Mouse (Mus musculus): Measurements from ENCODE around the gene Pde1a. TPM values are rescaled to one million over a fixed set of nuclear protein-coding genes. Genes with fewer than 3 reads are reported as not detected.

Gene Pde1a
- polyA plus RNA-seq, 1 experiment from 2014 or later = 10.7 TPM

- Histone ChIP-seq H3K36me3 (no peaks in the 10 kb centered on the region), H3K9ac (no peak overlapping the region), H3K9me3 (replicated peaks) (no peaks in the 10 kb centered on the region), H3K27ac (no peak overlapping the region), H3K4me2 (no peak overlapping the region), H3K27me3 (replicated peaks) (no peaks in the 10 kb centered on the region), H3K4me1 (no peaks in the 10 kb centered on the region), H3K4me3 (peak overlapping the region; percentile 23)
- 62% methylated on average over 5 of the region's 5 CpGs for WGBS (ENCODE audit: insufficient replicate concordance)
- ATAC-seq = no peak
These were observed 91.3 kb downstream of the Pde1a start for GRCm38 (mm10) chr2:80037971-80038370.

GRCm38 (mm10) chr2:80029051-80029450 is 100.2 kb downstream of the Pde1a start:
- Histone ChIP-seq H3K9ac (no peak overlapping the region), H3K36me3 (no peaks in the 10 kb centered on the region), H3K9me3 (replicated peaks) (no peaks in the 10 kb centered on the region), H3K27me3 (replicated peaks) (no peaks in the 10 kb centered on the region), H3K4me2 (no peak overlapping the region), H3K27ac (no peak overlapping the region), H3K4me3 (no peak overlapping the region), H3K4me1 (no peaks in the 10 kb centered on the region)
- WGBS (ENCODE audit: insufficient replicate concordance) = 61% methylated on average over 2 of the region's 2 CpGs
- ATAC-seq = no peak

GRCm38 (mm10) chr2:80026053-80026452 is 103.2 kb downstream of the Pde1a start:
- H3K36me3 ChIP-seq = no peaks in the 10 kb centered on the region
- no peaks in the 10 kb centered on the region for H3K9me3 ChIP-seq (replicated peaks)
- no peaks in the 10 kb centered on the region for H3K4me1 ChIP-seq
- H3K4me2 ChIP-seq = no peak overlapping the region
- no peaks in the 10 kb centered on the region for H3K27me3 ChIP-seq (replicated peaks)
- H3K4me3 ChIP-seq = no peak overlapping the region
- H3K27ac ChIP-seq = no peak overlapping the region
- ATAC-seq = no peak
- no peak overlapping the region for H3K9ac ChIP-seq
- 70% methylated on average over 1 of the region's 1 CpGs for WGBS (ENCODE audit: insufficient replicate concordance)

DNA sequence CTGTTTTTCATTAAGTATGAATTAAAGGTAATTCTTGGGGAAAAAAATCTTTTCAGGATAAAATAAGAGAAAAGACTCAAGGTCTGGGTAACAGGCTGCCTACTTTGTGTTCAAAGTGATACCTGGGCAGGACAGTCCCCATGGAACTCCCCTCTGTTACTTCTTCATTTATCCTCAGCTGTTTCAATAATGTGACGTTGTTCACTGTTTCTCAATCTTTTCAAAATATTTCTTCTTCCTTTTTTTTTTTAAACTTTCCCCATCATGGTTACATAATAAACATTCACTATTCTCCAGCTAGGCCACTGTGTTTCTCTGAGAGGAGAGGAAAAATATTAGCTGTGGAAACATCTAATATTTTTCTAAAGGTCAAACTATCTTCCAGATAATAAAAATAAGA is 103.7 kb downstream of the Pde1a start:
- H3K9me3 ChIP-seq (replicated peaks) = no peaks in the 10 kb centered on the region
- H3K9ac ChIP-seq = no peak overlapping the region
- no peaks in the 10 kb centered on the region for H3K36me3 ChIP-seq
- no peaks in the 10 kb centered on the region for H3K4me1 ChIP-seq
- H3K4me3 ChIP-seq = no peak overlapping the region
- WGBS (ENCODE audit: insufficient replicate concordance) = 69% methylated on average over 1 of the region's 1 CpGs
- H3K27ac ChIP-seq = no peak overlapping the region
- no peak overlapping the region for H3K4me2 ChIP-seq
- H3K27me3 ChIP-seq (replicated peaks) = no peaks in the 10 kb centered on the region
- ATAC-seq = no peak

GRCm38 (mm10) chr2:80025038-80025437 is 104.2 kb downstream of the Pde1a start:
- no peaks in the 10 kb centered on the region for H3K4me1 ChIP-seq
- no peak overlapping the region for H3K4me2 ChIP-seq
- no peaks in the 10 kb centered on the region for H3K9me3 ChIP-seq (replicated peaks)
- 38% methylated on average over 1 of the region's 1 CpGs for WGBS (ENCODE audit: insufficient replicate concordance)
- no peak overlapping the region for H3K27ac ChIP-seq
- ATAC-seq = no peak
- H3K27me3 ChIP-seq (replicated peaks) = no peaks in the 10 kb centered on the region
- no peaks in the 10 kb centered on the region for H3K36me3 ChIP-seq
- H3K4me3 ChIP-seq = no peak overlapping the region
- H3K9ac ChIP-seq = no peak overlapping the region

- H3K9me3 ChIP-seq (replicated peaks) = no peaks in the 10 kb centered on the region
- 71% methylated on average over 3 of the region's 3 CpGs for WGBS (ENCODE audit: insufficient replicate concordance)
- H3K36me3 ChIP-seq = no peaks in the 10 kb centered on the region
- no peak for ATAC-seq
- H3K4me2 ChIP-seq = no peak overlapping the region
- no peaks in the 10 kb centered on the region for H3K27me3 ChIP-seq (replicated peaks)
- no peak overlapping the region for H3K4me3 ChIP-seq
- no peaks in the 10 kb centered on the region for H3K4me1 ChIP-seq
- no peak overlapping the region for H3K27ac ChIP-seq
- H3K9ac ChIP-seq = no peak overlapping the region
These were observed 115.1 kb downstream of the Pde1a start for GRCm38 (mm10) chr2:80014161-80014560.

DNA sequence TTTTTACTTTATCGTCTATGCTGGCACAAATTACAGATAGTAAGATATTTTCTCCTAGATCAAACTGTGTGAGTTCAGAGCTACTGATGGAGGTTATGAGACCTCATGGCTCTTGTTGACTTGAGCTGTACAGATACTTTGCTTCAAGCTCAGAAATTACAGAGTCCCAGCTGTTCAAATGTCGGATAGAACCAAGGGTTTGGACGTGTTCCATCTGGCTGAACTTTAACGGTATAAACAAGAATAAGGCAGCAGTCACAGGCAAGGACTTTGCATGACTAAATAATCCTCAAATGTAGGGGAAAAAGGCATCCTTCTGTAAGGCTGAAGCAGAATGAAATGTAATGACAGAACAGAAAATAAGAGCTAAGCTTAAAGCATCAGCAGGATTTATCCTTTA is 116.2 kb downstream of the Pde1a start:
- no peak for ATAC-seq
- H3K9me3 ChIP-seq (replicated peaks) = no peaks in the 10 kb centered on the region
- H3K36me3 ChIP-seq = no peaks in the 10 kb centered on the region
- H3K4me3 ChIP-seq = no peak overlapping the region
- no peak overlapping the region for H3K27ac ChIP-seq
- no peaks in the 10 kb centered on the region for H3K4me1 ChIP-seq
- WGBS (ENCODE audit: insufficient replicate concordance) = 64% methylated on average over 4 of the region's 4 CpGs
- no peak overlapping the region for H3K9ac ChIP-seq
- no peaks in the 10 kb centered on the region for H3K27me3 ChIP-seq (replicated peaks)
- H3K4me2 ChIP-seq = no peak overlapping the region

- Histone ChIP-seq H3K27ac (no peak overlapping the region), H3K9ac (no peak overlapping the region), H3K4me3 (no peak overlapping the region), H3K4me2 (no peak overlapping the region), H3K4me1 (no peaks in the 10 kb centered on the region), H3K9me3 (replicated peaks) (no peaks in the 10 kb centered on the region), H3K36me3 (no peaks in the 10 kb centered on the region), H3K27me3 (replicated peaks) (no peaks in the 10 kb centered on the region)
- no peak for ATAC-seq
- WGBS (ENCODE audit: insufficient replicate concordance) = 63% methylated on average over 3 of the region's 3 CpGs
These were observed 130.1 kb downstream of the Pde1a start for GRCm38 (mm10) chr2:79999168-79999567.

DNA sequence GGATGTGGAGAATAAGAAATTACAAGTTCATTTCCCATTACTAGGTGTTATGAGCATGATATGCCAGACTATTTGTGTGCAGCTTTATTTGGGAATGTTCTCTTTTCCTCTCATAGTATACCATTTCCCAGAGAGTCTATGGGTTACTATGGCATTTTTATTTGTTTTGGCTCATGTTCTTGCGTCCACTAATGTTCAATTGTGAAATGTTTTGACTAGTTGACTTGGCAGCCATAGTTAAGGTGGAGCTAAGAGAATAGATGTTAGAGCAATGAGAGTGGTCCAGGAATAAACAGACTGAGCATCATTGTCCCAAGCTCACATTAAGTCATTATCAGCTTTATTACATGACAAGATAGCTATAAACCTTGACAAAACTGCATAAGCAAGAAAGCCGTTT is 130.8 kb downstream of the Pde1a start:
- H3K4me2 ChIP-seq = no peak overlapping the region
- H3K9me3 ChIP-seq (replicated peaks) = no peaks in the 10 kb centered on the region
- no peaks in the 10 kb centered on the region for H3K36me3 ChIP-seq
- no peak overlapping the region for H3K27ac ChIP-seq
- WGBS (ENCODE audit: insufficient replicate concordance) = 68% methylated on average over 2 of the region's 2 CpGs
- H3K27me3 ChIP-seq (replicated peaks) = no peaks in the 10 kb centered on the region
- no peaks in the 10 kb centered on the region for H3K4me1 ChIP-seq
- no peak overlapping the region for H3K9ac ChIP-seq
- H3K4me3 ChIP-seq = no peak overlapping the region
- ATAC-seq = no peak

- Histone ChIP-seq H3K27ac (no peak overlapping the region), H3K9me3 (replicated peaks) (no peaks in the 10 kb centered on the region), H3K4me3 (no peak overlapping the region), H3K4me1 (no peaks in the 10 kb centered on the region), H3K27me3 (replicated peaks) (no peaks in the 10 kb centered on the region), H3K4me2 (no peak overlapping the region), H3K36me3 (no peaks in the 10 kb centered on the region), H3K9ac (no peak overlapping the region)
- no peak for ATAC-seq
- 54% methylated on average over 6 of the region's 6 CpGs for WGBS (ENCODE audit: insufficient replicate concordance)
These were observed 137.6 kb downstream of the Pde1a start for GRCm38 (mm10) chr2:79991642-79992041.

DNA sequence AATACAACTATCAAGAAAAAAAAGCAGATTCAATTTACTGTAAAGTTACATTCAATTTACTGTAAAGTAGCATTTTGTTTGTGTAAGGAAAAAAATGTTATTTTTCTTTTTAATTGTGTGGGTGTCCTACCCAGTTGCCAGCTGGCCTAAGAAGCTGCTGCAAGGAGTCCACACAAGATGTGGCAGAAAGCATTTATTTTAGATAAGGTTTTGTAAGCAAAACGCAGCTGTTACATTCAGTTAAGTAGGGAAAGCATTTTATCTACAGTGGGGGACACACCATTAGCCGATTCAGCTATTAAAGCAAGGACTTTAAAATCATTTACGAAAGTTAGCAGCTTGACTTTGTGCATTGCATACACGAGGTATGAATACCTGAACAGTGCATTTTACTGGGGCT is 145.5 kb downstream of the Pde1a start:
- Histone ChIP-seq H3K9ac (no peak overlapping the region), H3K36me3 (no peaks in the 10 kb centered on the region), H3K9me3 (replicated peaks) (no peaks in the 10 kb centered on the region), H3K4me3 (no peak overlapping the region), H3K27me3 (replicated peaks) (no peaks in the 10 kb centered on the region), H3K4me2 (no peak overlapping the region), H3K27ac (no peak overlapping the region), H3K4me1 (no peaks in the 10 kb centered on the region)
- 41% methylated on average over 4 of the region's 4 CpGs for WGBS (ENCODE audit: insufficient replicate concordance)
- ATAC-seq = no peak

GRCm38 (mm10) chr2:79983222-79983632 is 146.0 kb downstream of the Pde1a start:
- no peak overlapping the region for H3K4me2 ChIP-seq
- ATAC-seq = peak; percentile 24; the same call in 1 of the 2 replicates

GRCm38 (mm10) chr2:79981781-79982180 is 147.5 kb downstream of the Pde1a start:
- no peaks in the 10 kb centered on the region for H3K4me1 ChIP-seq
- 74% methylated on average over 3 of the region's 3 CpGs for WGBS (ENCODE audit: insufficient replicate concordance)

More at GRCm38 (mm10) chr2:79983222-79983632, 146.0 kb downstream of the Pde1a start:
- Histone ChIP-seq H3K36me3 (no peaks in the 10 kb centered on the region), H3K9me3 (replicated peaks) (no peaks in the 10 kb centered on the region), H3K4me1 (no peaks in the 10 kb centered on the region), H3K4me3 (no peak overlapping the region), H3K27ac (no peak overlapping the region), H3K9ac (no peak overlapping the region), H3K27me3 (replicated peaks) (no peaks in the 10 kb centered on the region)
- 62% methylated on average over 9 of the region's 9 CpGs for WGBS (ENCODE audit: insufficient replicate concordance)

More at GRCm38 (mm10) chr2:79981781-79982180, 147.5 kb downstream of the Pde1a start:
- Histone ChIP-seq H3K9me3 (replicated peaks) (no peaks in the 10 kb centered on the region), H3K36me3 (no peaks in the 10 kb centered on the region), H3K27me3 (replicated peaks) (no peaks in the 10 kb centered on the region), H3K9ac (no peak overlapping the region), H3K27ac (no peak overlapping the region), H3K4me2 (no peak overlapping the region), H3K4me3 (no peak overlapping the region)
- no peak for ATAC-seq

Data from liver, embryonic 12.5 days (tissue).